Mouse (Mus musculus): ENCODE measurements around the gene Malsu1.

Malsu1 gene

DNA sequence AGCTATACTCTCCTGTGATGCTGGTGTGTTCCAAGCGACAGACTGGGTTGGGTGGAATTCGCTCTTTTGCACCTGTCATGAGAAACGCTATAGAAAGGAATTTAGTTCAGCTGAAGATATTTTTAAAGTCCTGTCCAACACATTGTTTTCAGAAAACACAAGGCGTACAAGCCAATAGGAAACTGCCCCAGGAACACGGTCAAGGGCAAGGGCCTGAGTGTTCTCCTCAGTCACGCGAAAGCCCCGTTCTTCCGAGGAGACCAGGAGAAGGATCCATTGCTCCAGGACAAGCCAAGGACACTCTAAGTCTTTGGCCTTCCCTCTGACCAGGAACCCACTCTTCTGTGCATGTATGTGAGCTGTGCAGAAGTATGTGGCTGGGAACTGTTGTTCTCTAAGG, 17.6 kb upstream of the Malsu1 start:
- in situ Hi-C loops (cut with MboI; ENCODE audit: unreplicated experiment in 2 of 2), result loop anchor here (5.0 to 25.0 kb wide), 5 partner anchors 151 to 1506 kb away; partner anchors contain the start of genes Cycs (in 1 of the 2) and Mpp6 (in 1 of the 2)

DNA sequence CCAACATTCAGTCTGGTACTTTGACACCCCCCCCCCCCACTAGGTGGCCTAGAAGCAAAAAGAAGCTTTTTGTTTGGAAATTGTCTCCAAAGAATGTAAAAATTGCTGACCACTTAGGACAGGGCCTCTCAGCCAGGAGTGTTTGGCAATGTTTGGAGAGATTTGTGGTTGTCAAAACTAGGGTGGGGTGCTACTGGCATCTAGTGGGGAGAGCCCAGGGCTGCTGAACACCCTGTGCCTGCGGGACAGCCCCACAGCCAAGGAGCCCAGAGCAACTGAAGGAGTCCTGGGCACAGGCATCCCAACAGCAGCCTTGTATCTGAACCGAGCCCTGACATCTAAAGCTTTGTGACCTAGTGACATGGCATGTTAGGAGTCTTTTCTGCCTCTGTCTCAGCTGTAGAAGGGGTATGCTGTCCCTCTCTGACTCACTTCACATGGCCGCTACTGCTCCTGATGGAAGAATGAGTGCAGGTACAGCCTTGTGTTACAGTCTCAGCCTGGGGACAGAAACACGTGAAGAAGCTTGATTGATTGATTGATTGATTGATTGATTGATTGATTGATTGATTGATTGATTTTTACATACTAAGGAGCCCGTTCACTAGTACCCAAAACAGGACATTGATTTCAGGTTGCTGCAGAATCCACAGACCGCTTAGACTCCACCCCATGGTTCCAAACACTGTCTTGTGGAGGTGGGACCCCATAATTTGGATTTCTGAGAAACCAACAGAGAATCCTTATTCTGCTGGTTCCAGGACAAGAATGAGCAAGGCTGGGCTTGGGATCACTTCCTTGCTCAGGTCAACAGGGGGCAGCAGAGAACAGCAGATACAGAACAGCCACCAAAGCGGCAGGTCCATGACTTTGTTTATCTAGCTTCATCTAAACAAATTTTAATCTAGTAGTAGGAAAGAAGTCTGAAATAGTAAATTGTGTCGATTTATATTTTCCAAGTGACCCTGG, 16.3 kb upstream of the Malsu1 start:
- in situ Hi-C loops (cut with MboI; ENCODE audit: unreplicated experiment in 2 of 2), result loop anchor here (5.0 to 25.0 kb wide), 5 partner anchors 150 to 1505 kb away; partner anchors contain the start of genes Cycs (in 1 of the 2) and Mpp6 (in 1 of the 2)

DNA sequence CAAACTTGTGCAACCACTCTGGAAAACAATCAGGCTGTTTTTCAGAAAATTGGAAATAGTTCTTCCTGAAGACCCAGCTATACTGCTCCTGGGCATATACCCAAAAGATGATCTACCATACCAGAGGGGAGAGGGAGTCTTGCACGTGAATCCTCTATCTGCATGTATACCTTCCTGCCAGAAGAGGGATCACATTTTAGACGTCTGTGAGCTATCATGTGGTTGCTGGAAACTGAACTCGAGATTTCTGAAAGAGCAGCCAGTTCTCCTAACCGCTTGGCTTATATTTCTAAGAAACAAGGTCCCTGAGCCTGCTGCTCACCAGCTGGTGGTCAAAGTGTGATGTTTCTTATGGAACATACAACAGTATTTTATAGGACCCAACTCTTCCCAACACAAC, 5.2 kb upstream of the Malsu1 start:
- in situ Hi-C loops (cut with MboI; ENCODE audit: unreplicated experiment in 2 of 2), result loop anchor here (25.0 kb wide), 3 partner anchors 1044 to 1494 kb away; partner anchors contain the start of genes Cycs (in 1 of the 2) and Mpp6 (in 1 of the 2)

DNA sequence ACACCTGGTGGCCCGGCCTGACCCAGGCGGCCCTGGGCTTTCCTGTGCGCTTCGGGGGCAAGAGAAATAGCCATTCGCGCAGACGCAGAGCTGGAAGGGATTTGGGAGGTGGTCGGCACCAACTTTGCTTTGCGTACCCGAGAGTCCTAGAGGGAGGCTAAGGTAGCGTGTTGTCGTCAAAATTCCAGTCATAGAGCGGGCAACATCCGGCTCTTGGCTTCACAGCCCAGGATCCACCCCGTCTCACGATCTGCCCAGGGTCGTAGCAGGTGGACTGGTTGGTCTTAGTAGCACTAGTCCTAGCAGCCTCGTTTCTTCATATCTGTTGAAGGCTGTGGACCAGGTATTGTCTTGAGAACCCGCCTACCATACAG, 509 bp downstream of the Malsu1 start:
- in situ Hi-C loops (cut with MboI; ENCODE audit: unreplicated experiment in 2 of 2), result loop anchor here (10.0 to 25.0 kb wide), 4 partner anchors 131 to 1488 kb away; partner anchors contain the start of genes Cycs (in 1 of the 2) and Mpp6 (in 1 of the 2)

DNA sequence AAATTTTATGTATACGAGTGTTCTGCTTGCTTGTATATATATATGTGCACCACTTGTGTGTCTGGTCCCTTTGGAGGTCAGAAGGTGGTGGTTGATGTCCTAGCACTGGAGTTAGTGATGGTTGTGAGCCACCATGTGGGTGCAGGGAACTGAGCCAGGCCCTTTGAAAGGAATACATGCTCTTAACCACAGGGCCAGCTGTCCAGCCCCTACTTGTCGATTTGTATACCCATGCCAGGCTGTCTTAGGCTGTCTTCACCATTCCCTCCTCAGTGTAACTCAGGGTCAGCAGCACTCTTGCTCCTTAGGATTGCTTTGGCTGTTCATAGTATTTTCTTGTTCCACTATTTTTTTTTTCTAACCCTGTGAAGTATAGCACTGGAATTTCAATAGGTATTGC, 4.3 kb downstream of the Malsu1 start:
- in situ Hi-C loops (cut with MboI; ENCODE audit: unreplicated experiment in 2 of 2), result loop anchor here in 1 of 2 experiments (10.0 kb wide), 1 partner anchor 127 kb away; no protein-coding TSS in a partner anchor

DNA sequence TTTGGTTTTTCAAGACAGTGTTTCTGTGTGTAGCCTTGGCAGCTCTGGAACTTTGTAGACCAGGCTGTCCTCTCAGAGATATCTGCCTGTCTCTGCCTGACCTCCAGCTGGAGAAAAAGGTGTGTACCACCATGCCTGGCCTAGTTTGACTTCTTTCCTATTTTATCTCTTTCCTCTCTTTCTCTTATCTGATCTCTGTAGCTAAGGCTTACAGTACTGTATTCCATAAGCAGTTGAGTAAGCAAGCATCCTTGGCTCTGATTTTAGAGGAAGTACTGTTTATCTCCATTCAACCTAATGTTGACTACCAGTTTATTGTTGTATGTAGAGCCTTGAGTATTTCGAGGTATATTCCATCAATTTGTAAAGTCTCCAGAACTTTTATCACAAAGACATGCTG, 5.7 kb downstream of the Malsu1 start:
- in situ Hi-C loops (cut with MboI; ENCODE audit: unreplicated experiment in 2 of 2), result loop anchor here in 1 of 2 experiments (10.0 kb wide), 1 partner anchor 125 kb away; no protein-coding TSS in a partner anchor

DNA sequence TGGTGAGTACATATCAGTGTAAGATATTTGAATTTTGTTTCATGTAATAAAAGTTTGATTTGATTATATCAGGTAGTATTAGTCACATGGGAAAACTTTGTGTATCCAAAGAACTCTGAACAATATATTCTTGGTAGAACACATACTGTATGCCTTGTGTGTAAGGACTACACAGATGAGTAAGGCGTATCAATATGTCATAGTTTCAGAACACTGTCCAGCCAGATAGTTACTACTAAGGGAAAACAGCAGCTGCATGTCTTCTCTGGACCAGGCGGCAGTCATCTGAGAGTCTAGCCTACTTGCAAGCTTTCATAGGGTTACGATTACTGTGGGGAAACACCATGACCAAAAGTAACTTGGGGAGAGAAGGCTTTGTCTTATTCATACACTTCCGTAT, 9.4 kb downstream of the Malsu1 start:
- in situ Hi-C loops (cut with MboI; ENCODE audit: unreplicated experiment in 2 of 2), result no loop called here

DNA sequence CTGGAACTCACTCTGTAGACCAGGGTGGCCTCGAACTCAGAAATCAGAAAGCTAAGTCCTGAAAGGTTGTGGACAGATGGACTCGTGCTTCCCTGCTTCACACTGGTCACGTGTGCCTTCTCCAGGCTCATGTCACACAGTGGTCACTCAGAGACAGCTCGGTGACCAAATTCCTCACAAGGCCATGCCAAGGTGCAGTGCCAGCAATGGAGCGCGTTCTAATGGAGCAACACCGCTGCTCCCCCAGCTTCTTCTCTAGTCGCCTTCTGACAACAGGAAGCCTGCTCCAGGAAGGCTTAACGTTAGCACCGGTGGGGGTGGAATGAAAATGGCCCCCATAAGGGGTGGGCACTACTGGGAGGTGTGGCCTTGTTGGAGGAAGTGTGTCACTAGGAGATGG, 21.4 kb downstream of the Malsu1 start:
- in situ Hi-C loops (cut with MboI; ENCODE audit: unreplicated experiment in 2 of 2), result no loop called here

DNA sequence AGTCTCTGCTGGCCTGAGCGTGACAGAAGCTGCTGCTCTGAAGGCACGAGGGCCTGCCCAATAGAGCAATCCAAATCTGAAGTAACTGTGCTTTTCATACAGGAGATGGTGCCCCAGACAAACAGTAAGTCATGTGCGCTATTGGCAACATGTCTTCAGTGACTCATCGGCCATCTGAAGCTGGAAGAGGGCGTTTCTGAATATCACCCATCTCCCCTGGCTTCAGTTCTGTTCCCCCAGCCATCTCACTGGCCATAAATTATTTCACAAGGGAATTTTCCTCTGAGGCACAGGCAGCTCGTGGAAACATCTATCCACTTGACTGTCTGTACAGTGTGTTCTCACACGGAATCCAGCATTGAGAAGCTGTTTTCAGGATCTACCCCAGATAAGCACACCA, 22.8 kb downstream of the Malsu1 start:
- in situ Hi-C loops (cut with MboI; ENCODE audit: unreplicated experiment in 2 of 2), result no loop called here

DNA sequence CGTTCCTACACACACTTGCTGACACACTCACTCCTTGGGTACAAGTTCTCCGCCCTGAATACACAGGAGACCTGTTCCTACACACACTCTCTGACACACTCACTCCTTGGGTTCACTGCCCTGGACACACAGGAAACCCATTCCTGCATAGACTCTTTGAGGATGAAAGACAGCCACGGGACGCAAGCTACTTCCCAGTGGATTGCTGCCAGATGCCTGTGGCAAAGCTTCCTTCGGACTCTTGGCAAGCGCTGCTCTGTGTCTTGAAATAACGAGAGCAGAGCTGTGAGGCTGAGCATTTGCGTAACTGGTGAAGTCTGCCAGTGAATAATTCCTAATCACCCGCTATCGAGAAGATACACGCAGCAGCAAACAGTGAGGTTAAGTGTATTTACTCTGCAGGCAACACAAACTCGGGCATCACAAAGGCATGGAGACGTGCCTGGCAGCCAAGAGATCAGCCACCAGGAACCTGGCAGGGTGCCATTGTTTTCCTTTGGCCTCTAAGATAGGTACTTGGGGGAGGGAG, 23.4 kb downstream of the Malsu1 start:
- in situ Hi-C loops (cut with MboI; ENCODE audit: unreplicated experiment in 2 of 2), result no loop called here

DNA sequence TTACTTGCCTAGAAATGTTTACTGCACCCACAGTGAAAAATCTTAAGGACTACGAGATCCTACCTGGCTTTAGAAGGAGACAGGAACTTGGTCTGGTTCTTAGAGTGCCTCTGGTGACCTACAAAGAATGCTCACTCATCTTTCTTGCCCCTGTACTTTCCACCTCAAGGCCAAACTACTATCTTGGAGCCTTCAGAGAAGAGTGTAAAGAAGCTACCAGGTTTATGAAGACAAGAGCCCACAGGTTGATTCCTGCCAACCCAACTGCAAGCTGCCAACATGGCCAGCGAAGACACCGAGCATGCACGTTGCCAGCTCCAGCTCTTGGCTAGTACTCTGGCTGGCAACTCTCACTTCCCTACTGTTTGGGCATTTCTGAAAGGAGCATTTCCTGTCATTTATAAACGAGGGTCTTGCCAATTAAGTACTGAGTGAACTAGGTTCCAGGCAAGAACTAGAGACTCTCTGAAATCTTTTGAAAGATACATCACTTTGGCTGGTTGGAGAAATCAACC, 24.1 kb downstream of the Malsu1 start:
- in situ Hi-C loops (cut with MboI; ENCODE audit: unreplicated experiment in 2 of 2), result no loop called here

DNA sequence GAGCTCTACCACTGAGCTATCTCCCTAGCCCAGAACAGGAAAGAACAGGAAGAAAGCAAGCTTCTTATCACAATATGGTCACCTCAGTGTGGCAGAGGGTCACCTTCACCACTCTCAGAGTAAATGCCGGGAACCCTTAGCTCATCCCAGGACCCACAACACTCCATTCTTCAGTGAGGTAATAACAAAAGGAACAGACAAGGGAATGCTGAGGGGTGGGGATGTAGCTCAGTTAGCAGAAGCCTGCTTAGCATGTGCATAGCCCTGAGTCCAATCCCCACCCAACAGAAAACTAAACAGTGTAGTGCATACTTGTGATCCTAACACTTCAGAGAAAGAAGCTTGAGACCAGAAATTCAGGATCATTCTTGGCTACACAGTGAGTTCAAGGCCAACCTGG, 25.5 kb downstream of the Malsu1 start:
- in situ Hi-C loops (cut with MboI; ENCODE audit: unreplicated experiment in 2 of 2), result no loop called here

DNA sequence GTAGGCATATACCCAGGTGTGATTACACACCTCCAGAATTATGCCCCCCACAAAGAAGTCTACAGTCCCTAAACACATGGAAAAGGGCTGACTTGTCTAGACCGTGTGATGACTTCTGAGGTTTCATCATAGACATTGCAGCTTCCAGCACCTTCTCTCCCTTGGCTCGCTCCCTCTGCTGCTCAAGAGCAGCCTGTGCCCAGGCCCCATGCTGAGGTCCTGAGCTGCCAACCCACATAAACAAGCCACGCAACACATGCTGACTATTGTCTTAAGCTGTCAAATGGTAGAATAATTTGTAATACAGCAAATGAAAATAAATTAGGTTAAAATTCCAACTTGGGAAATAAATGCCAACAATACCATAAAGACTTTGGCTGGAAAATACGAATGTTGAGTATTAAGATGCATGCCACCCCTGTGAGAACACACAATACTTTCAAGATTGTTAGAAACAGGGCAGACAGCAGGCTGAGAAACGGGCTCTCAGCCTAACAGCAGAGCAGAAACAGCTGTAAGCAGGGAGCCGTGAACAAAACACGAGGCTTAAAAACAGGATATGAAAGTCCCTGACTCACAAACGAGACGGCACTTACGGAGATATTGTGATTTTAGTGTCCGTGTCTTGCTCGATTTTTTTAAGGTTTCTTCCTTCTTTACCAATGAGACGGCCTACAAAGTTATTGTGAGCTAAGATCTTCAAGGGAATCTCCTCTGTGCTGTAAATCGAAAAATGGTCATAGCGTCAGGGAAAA, 33.3 kb downstream of the Malsu1 start:
- in situ Hi-C loops (cut with MboI; ENCODE audit: unreplicated experiment in 2 of 2), result no loop called here

DNA sequence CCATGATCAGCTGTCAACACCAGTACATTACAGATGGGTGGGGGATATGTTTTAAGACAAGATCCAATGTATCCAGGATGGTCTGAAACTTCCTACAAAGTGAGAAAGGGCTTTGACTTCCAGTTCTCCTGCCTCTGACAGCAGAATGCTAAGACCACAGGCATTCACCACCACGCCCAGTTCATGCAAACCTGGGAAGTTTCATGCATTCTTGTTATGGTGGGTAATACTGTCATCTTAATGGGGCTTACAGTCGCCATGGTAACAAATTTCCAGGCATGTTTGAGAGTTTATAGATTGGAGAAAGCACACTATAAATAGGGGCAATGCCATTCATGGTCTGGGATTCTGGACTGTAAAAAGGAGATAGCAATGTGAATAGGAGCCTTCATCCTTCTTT, 35.6 kb downstream of the Malsu1 start:
- in situ Hi-C loops (cut with MboI; ENCODE audit: unreplicated experiment in 2 of 2), result no loop called here

DNA sequence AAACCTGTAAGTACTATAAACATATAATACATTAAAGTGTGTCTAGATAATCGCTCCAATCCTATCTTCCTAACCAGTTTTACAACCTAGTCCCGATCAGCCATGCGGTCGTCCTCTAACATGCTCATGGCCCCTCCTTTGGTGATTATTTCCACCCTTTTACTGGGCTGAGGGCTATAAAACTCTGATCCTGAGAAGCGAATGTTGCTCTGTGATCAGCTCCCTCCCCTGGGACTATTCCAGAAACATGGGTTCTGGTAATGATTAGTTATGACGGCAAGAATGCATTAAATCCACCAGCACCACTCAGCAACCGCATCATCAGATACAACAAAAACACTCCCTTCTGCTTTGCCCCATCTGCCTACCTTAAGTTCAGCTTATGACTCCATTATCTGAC, 40.3 kb downstream of the Malsu1 start:
- in situ Hi-C loops (cut with MboI; ENCODE audit: unreplicated experiment in 2 of 2), result no loop called here

DNA sequence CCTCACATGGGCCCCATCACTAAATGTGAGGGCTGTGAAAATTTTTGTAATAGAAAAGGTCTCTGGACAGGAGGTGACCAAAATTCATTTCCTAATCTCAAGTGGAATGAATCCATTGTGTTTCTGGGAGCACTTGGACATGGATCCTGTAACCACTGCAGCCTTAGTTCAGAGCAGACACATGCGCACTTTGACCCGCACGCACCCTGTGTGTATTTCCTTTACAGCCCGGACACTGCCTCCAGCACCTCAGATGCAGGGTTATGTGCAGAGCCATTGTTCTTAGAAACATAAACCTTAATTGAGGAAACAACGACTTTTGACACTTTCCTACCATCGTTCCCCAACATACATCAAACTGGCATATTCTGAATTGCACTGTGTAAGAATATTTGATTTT, 40.9 kb downstream of the Malsu1 start:
- in situ Hi-C loops (cut with MboI; ENCODE audit: unreplicated experiment in 2 of 2), result no loop called here

DNA sequence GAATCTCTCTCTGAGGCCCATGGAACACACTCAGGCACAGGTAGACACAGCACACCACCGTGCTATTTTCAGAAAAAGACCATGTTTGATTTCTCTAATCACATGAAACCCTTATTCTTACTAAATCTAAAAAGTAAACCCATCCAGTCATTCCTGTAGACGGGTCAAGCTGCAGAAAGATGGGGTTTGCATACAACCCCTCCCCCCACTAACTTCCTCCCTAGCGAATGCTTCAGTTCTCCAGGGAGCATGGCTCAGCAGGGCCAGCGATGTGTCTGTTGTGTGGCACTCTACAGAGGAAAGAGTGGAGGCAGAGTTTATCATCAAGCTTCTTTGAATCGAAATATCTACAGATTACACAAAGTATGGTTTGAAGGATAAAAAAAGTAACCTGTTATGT, 42.0 kb downstream of the Malsu1 start:
- in situ Hi-C loops (cut with MboI; ENCODE audit: unreplicated experiment in 2 of 2), result no loop called here

DNA sequence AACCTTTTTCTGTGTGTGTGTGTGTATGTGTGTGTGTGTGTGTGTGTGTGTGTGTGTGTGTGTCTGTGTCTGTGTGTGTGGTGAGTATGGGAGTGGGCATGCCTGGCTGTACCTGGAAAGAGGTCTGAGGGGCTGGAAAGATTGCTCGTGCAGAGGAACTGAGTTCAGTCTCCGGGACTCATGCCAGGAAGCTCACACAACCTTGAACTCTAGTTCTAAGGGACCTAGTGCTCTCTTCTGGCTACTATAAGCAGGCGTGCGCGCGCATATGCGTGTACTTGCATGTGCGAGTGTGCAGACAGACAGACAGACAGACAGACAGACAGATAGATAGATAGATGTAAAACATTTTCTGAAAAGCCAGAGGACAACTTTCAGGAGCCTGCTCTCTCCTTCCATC, 42.6 kb downstream of the Malsu1 start:
- in situ Hi-C loops (cut with MboI; ENCODE audit: unreplicated experiment in 2 of 2), result no loop called here

DNA sequence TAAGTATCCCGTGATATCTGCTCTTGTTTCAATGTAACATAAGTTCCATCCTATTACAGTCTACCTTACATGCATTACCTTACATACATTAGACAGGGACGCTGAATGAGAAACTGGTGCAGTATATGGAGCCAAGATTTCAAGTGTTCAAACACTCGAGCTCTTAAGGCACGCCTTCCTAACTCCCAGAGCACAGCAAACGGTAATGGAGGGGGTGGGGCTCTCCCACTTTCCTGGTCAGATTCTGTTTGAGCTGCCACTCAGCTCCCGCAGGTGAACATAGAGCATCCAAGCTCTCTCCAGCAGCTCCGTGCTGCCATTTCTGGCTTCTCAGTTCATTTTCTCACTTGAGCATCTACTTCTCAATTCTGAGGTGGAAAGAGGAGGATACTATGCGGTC, 44.9 kb downstream of the Malsu1 start:
- in situ Hi-C loops (cut with MboI; ENCODE audit: unreplicated experiment in 2 of 2), result no loop called here

DNA sequence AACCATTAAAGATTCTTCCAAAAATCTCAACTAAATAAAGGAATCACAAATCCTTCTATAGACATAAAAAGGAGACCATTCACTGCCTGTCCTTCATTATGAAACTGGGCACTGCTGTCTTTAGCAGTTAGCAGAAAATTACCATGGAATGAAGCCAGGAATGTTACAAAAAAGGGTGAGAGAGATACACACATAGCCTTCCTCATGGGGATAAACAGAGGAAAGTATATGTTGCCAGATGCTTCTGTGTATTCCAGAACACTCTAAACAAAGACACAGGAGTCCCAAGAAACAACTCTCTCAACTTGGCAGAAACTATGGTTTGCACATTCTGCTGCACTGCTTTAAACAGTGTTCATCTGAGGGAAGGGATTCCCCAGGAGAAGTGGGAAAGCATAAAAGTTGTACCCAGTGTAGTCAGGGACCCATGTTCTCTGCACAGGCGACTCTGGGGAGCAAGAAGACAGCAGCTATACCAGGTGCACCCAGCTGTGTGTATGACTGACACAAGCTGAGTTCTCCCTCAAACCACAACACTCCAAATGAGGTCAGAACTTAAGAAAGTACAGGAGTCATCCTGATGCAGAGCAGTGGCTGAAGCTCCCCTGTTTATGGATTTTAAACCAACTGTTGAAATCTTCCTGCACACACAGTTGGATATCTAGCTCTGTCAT, 46.0 kb downstream of the Malsu1 start:
- in situ Hi-C loops (cut with MboI; ENCODE audit: unreplicated experiment in 2 of 2), result no loop called here

Measured in v-Abl transformed pro-B cells (cell line).